Mouse (Mus musculus) adrenal gland, postnatal 14 days (tissue): ENCODE results near the gene Cacna2d1. TPM values are rescaled to one million over a fixed set of nuclear protein-coding genes. Genes with fewer than 3 reads are reported as not detected.

ENCODE experiments used
- total RNA-seq: library from RNA; stranded (reverse); gene quantifications from 2 replicates; pipeline ENCODE4 v1.2.3, GENCODE M21; 2021

Cacna2d1 gene
- total RNA-seq, 1 experiment from 2014 or later = 73.3 TPM

Other genes starting within 250 kb of the Cacna2d1 start
- gene Speer4c, start 220.4 kb upstream of the Cacna2d1 start, total RNA-seq = not detected in 2 replicates